Mouse (Mus musculus) neural tube, postnatal 0 days (tissue): ENCODE measurements around the gene Tmem117. TPM values are rescaled to one million over a fixed set of nuclear protein-coding genes. Genes with fewer than 3 reads are reported as not detected.

Experiments used
- polyA plus RNA-seq: library from polyadenylated mRNA; unstranded; fragments of >200 nt; fragmentation: Nextera tagmentation; extraction: Ambion mirVana; gene quantifications from 2 replicates; pipeline ENCODE4 v1.2.1, GENCODE M21; 2015

Gene Tmem117
- polyA plus RNA-seq: 26.0 and 27.0 TPM in 2 replicates

GRCm38 (mm10) chr15:94628830-94629601 lies at the start of gene Tmem117:
Tmem117 (plus strand) TSS chr15:94629232.

GRCm38 (mm10) chr15:94589219-94590075 lies 39.6 kb upstream of the Tmem117 start, which contains the start of gene Twf1:
Twf1 (minus strand) TSS chr15:94589889.

Other genes starting within 250 kb of the Tmem117 start
- 7.9 and 8.1 TPM in 2 replicates for gene Adamts20, start 163.8 kb upstream of the Tmem117 start, polyA plus RNA-seq
- 5.7 and 5.9 TPM in 2 replicates for gene Pus7l, start 85.7 kb upstream of the Tmem117 start, polyA plus RNA-seq
- gene Irak4, start 85.6 kb upstream of the Tmem117 start, polyA plus RNA-seq: 2.0 and 2.2 TPM in 2 replicates
- 72.4 and 73.0 TPM in 2 replicates for gene Twf1, start 39.3 kb upstream of the Tmem117 start, polyA plus RNA-seq